Mouse (Mus musculus) stomach, postnatal 0 days (tissue): ENCODE data around the gene Aig1.

Source experiments
- CTCF ChIP-seq: IDR thresholded peaks from 2 replicates; pipeline ENCODE4 v1.5.1; 2016; ENCODE audit warnings: antibody characterized with exemption, low read depth, mild to moderate bottlenecking, moderate library complexity
- EP300 ChIP-seq: optimal IDR thresholded peaks from 2 replicates; pipeline ENCODE3; 2016; ENCODE audit warnings: antibody characterized with exemption

GRCm38 (mm10) chr10:13730039-13730748 lies 138.6 kb downstream of the Aig1 start:
- TF ChIP-seq EP300 (no peak), CTCF (no peak)
